Mouse (Mus musculus) forebrain, embryonic 14.5 days (tissue): ENCODE measurements at regions not wholly inside any gene's neighbourhood (a gene's known extent, or its start where the extent isn't known, plus 50 kb on each side); places are given as distances from the start of the nearest gene placed in this dataset.
A peak's percentile ranks its signal among the peaks of the same experiment; 100 is the strongest.

Experiments used
- ATAC-seq: fragments of 200-750 bp; cut with Nextera tagmentation; 2 replicates; pipeline ENCODE4 v1.8.0; 2017; ENCODE audit warnings: mild to moderate bottlenecking, moderate library complexity
- DNase-seq: peaks from one replicate; pipeline ENCODE4 v3.0.0-alpha.2; 2015; ENCODE audit warnings: low spot score
- H3K27ac ChIP-seq: fragments of 300-500 bp; sonication (generic); 2 replicates; pipeline ENCODE4 v1.5.1; 2014; ENCODE audit warnings: low read depth, mild to moderate bottlenecking, control low read depth, low read length, moderate library complexity
- H3K27me3 ChIP-seq: fragments of 300-500 bp; sonication (generic); replicated peaks from 2 replicates; pipeline ENCODE4 v1.6.1; 2014; ENCODE audit warnings: low read length, control low read depth, mixed read lengths; ENCODE audit not compliant: control insufficient read depth, insufficient read depth
- H3K36me3 ChIP-seq: fragments of 300-500 bp; sonication (generic); 2 replicates; pipeline ENCODE4 v1.6.1; 2014; ENCODE audit warnings: low read length, control low read depth; ENCODE audit not compliant: control insufficient read depth, insufficient read depth
- H3K4me1 ChIP-seq: fragments of 300-500 bp; sonication (generic); 2 replicates; pipeline ENCODE4 v1.6.1; 2014; ENCODE audit warnings: antibody characterized with exemption, low read length, control low read depth; ENCODE audit not compliant: control insufficient read depth, insufficient read depth
- H3K4me2 ChIP-seq: fragments of 300-500 bp; sonication (generic); 2 replicates; pipeline ENCODE4 v1.6.1; 2014; ENCODE audit warnings: mild to moderate bottlenecking, control low read depth, low read length
- H3K4me3 ChIP-seq: fragments of 300-500 bp; sonication (generic); 2 replicates; pipeline ENCODE4 v1.5.1; 2014; ENCODE audit warnings: low read depth, low read length, control low read depth
- H3K9ac ChIP-seq: fragments of 300-500 bp; sonication (generic); 2 replicates; pipeline ENCODE4 v1.6.1; 2014; ENCODE audit warnings: mild to moderate bottlenecking, low read length, control low read depth, moderate library complexity
- H3K9me3 ChIP-seq: fragments of 300-500 bp; sonication (generic); replicated peaks from 2 replicates; pipeline ENCODE4 v1.6.1; 2016; ENCODE audit warnings: low read length, control low read depth, mixed read lengths; ENCODE audit not compliant: control insufficient read depth
- WGBS: fragments of 180-500 bp; shearing (Covaris S2); extraction: QIAGEN DNeasy Blood & Tissue Kit; methylation state at CpG from one replicate; pipeline ENCODE4 v1.1.7; 2014; 5-methylcytosine and 5-hydroxymethylcytosine counted together

GRCm38 (mm10) chr13:97415927-97416709, 175.2 kb downstream of the Enc1 start:
- Histone ChIP-seq H3K9ac (no peak overlapping the region), H3K27ac (no peak overlapping the region), H3K4me1 (peaks cover 4% of the 10 kb centered on the region), H3K4me3 (no peak overlapping the region), H3K27me3 (no peaks in the 10 kb centered on the region), H3K9me3 (no peaks in the 10 kb centered on the region), H3K36me3 (no peaks in the 10 kb centered on the region), H3K4me2 (no peak overlapping the region)
- ATAC-seq = no peak
- WGBS = 58% methylated on average over 10 of the region's 10 CpGs
- peak; percentile 38 for DNase-seq

- Histone ChIP-seq H3K4me2 (no peak overlapping the region), H3K9ac (no peak overlapping the region), H3K4me1 (peaks cover 11% of the 10 kb centered on the region), H3K4me3 (no peak overlapping the region), H3K9me3 (no peaks in the 10 kb centered on the region), H3K27me3 (no peaks in the 10 kb centered on the region), H3K27ac (no peak overlapping the region), H3K36me3 (no peaks in the 10 kb centered on the region)
- DNase-seq (no peak), ATAC-seq (no peak)
- WGBS = 74% methylated on average over 2 of the region's 2 CpGs
These were observed 174.5 kb downstream of the Enc1 start for GRCm38 (mm10) chr13:97415381-97415780.

- WGBS = 91% methylated on average over 4 of the region's 4 CpGs
- Histone ChIP-seq H3K27me3 (no peaks in the 10 kb centered on the region), H3K4me3 (no peak overlapping the region), H3K9me3 (no peaks in the 10 kb centered on the region), H3K4me1 (peaks cover 37% of the 10 kb centered on the region), H3K27ac (no peak overlapping the region), H3K36me3 (no peaks in the 10 kb centered on the region), H3K9ac (no peak overlapping the region), H3K4me2 (no peak overlapping the region)
- DNase-seq = no peak
- ATAC-seq = no peak
These were observed 171.2 kb downstream of the Enc1 start for GRCm38 (mm10) chr13:97412151-97412550.

GRCm38 (mm10) chr13:97410550-97411201, 169.8 kb downstream of the Enc1 start:
- H3K4me2 ChIP-seq = no peak overlapping the region
- peaks cover 44% of the 10 kb centered on the region for H3K4me1 ChIP-seq
- H3K27ac ChIP-seq = no peak overlapping the region
- 52% methylated on average over 9 of the region's 9 CpGs for WGBS
- H3K36me3 ChIP-seq = no peaks in the 10 kb centered on the region
- no peak overlapping the region for H3K4me3 ChIP-seq
- no peaks in the 10 kb centered on the region for H3K27me3 ChIP-seq
- no peak overlapping the region for H3K9ac ChIP-seq
- DNase-seq = no peak
- H3K9me3 ChIP-seq = no peaks in the 10 kb centered on the region
- ATAC-seq = no peak

- H3K4me3 ChIP-seq = no peak overlapping the region
- H3K27me3 ChIP-seq = no peaks in the 10 kb centered on the region
- H3K4me2 ChIP-seq = no peak overlapping the region
- no peak overlapping the region for H3K9ac ChIP-seq
- H3K9me3 ChIP-seq = no peaks in the 10 kb centered on the region
- ATAC-seq (peak; percentile 66), DNase-seq (peak; percentile 72)
- no peaks in the 10 kb centered on the region for H3K36me3 ChIP-seq
- H3K4me1 ChIP-seq = peaks cover 44% of the 10 kb centered on the region
- H3K27ac ChIP-seq = peak overlapping the region; percentile 74; the same call in 1 of the 2 replicates
- 31% methylated on average over 6 of the region's 6 CpGs for WGBS
These were observed 169.1 kb downstream of the Enc1 start for GRCm38 (mm10) chr13:97409891-97410525.

- Histone ChIP-seq H3K9ac (no peak overlapping the region), H3K27me3 (no peaks in the 10 kb centered on the region), H3K9me3 (no peaks in the 10 kb centered on the region), H3K4me1 (peaks cover 44% of the 10 kb centered on the region), H3K36me3 (no peaks in the 10 kb centered on the region), H3K4me2 (no peak overlapping the region), H3K4me3 (no peak overlapping the region), H3K27ac (peak overlapping the region; percentile 71; the same call in 1 of the 2 replicates)
- DNase-seq (no peak), ATAC-seq (peak; percentile 72)
- WGBS = 30% methylated on average over 8 of the region's 8 CpGs
These were observed 168.4 kb downstream of the Enc1 start for GRCm38 (mm10) chr13:97409291-97409780.

- Histone ChIP-seq H3K4me3 (no peak overlapping the region), H3K4me2 (peak overlapping the region; percentile 6; the same call in 1 of the 2 replicates), H3K9me3 (no peaks in the 10 kb centered on the region), H3K27me3 (no peaks in the 10 kb centered on the region), H3K27ac (peak overlapping the region; percentile 71), H3K36me3 (no peaks in the 10 kb centered on the region), H3K4me1 (peaks cover 44% of the 10 kb centered on the region), H3K9ac (no peak overlapping the region)
- peak; percentile 85 for DNase-seq
- WGBS = 46% methylated on average over 22 of the region's 22 CpGs
- ATAC-seq = peak; percentile 38; the same call in 1 of the 2 replicates
These were observed 167.7 kb downstream of the Enc1 start for GRCm38 (mm10) chr13:97408414-97409290.

GRCm38 (mm10) chr13:97407773-97408172, 166.9 kb downstream of the Enc1 start:
- WGBS = 45% methylated on average over 2 of the region's 2 CpGs
- ATAC-seq = no peak
- H3K4me1 ChIP-seq = peaks cover 44% of the 10 kb centered on the region

More at GRCm38 (mm10) chr13:97407773-97408172, 166.9 kb downstream of the Enc1 start:
- Histone ChIP-seq H3K36me3 (no peaks in the 10 kb centered on the region), H3K9me3 (no peaks in the 10 kb centered on the region), H3K4me2 (no peak overlapping the region), H3K9ac (no peak overlapping the region), H3K4me3 (no peak overlapping the region), H3K27me3 (no peaks in the 10 kb centered on the region), H3K27ac (no peak overlapping the region)
- no peak for DNase-seq
